Mouse (Mus musculus): ENCODE measurements around the gene Mon2. TPM values are rescaled to one million over a fixed set of nuclear protein-coding genes. Genes with fewer than 3 reads are reported as not detected.

Gene Mon2
- total RNA-seq, 1 experiment, result 38.4 TPM

- no peak for DNase-seq (ENCODE audit: low read depth, low spot score)
- no peak overlapping the region for H3K4me3 ChIP-seq (ENCODE audit: insufficient read depth in 1 of 2, low read depth in 1 of 2, low read length in 2 of 2, poor library complexity in 1 of 2, severe bottlenecking in 1 of 2)
- no peak overlapping the region for H3K27ac ChIP-seq (ENCODE audit: insufficient read depth, low read depth, low read length, poor library complexity, severe bottlenecking)
- no peak for TF ChIP-seq ZNF384 (IDR thresholded peaks at IDR 0.05; ENCODE audit: low read depth, low read length)
- no peaks in the 10 kb centered on the region for H3K9me3 ChIP-seq (ENCODE audit: control insufficient read depth, insufficient read depth, low read depth, low read length)
- no peaks in the 10 kb centered on the region for H3K4me1 ChIP-seq (ENCODE audit: control insufficient read depth in 2 of 2, insufficient read depth in 2 of 2, low read length in 2 of 2, poor library complexity in 1 of 2)
- no peak overlapping the region for H3K9ac ChIP-seq (ENCODE audit: insufficient read depth, low read depth, low read length, poor library complexity, severe bottlenecking)
- in situ Hi-C loops (cut with MboI; ENCODE audit: low sequenced_read_pairs in 2 of 2, unreplicated experiment in 2 of 2), result loop anchor here in 1 of 2 experiments (25.0 kb wide), 1 partner anchor 523 kb away; no protein-coding TSS in a partner anchor
- no peaks in the 10 kb centered on the region for H3K36me3 ChIP-seq (ENCODE audit: control insufficient read depth, insufficient read depth, low read length, poor library complexity, severe bottlenecking)
Measured at GRCm38 (mm10) chr10:123084900-123085641, 8.8 kb upstream of the Mon2 start.

- H3K4me3 ChIP-seq (ENCODE audit: insufficient read depth in 1 of 2, low read depth in 1 of 2, low read length in 2 of 2, poor library complexity in 1 of 2, severe bottlenecking in 1 of 2), result no peak overlapping the region; a peak in 1 of 4 replicates
- H3K36me3 ChIP-seq (ENCODE audit: control insufficient read depth, insufficient read depth, low read length, poor library complexity, severe bottlenecking), result no peaks in the 10 kb centered on the region
- in situ Hi-C loops (cut with MboI; ENCODE audit: low sequenced_read_pairs in 2 of 2, unreplicated experiment in 2 of 2), result loop anchor here in 1 of 2 experiments (25.0 kb wide), 1 partner anchor 522 kb away; no protein-coding TSS in a partner anchor
- H3K4me1 ChIP-seq (ENCODE audit: control insufficient read depth in 2 of 2, insufficient read depth in 2 of 2, low read length in 2 of 2, poor library complexity in 1 of 2), result no peaks in the 10 kb centered on the region
- H3K9ac ChIP-seq (ENCODE audit: insufficient read depth, low read depth, low read length, poor library complexity, severe bottlenecking), result no peak overlapping the region
- H3K9me3 ChIP-seq (ENCODE audit: control insufficient read depth, insufficient read depth, low read depth, low read length), result no peaks in the 10 kb centered on the region
- TF ChIP-seq ZC3H11A (IDR thresholded peaks at IDR 0.05; ENCODE audit: borderline replicate concordance, low read depth, low read length), result no peak
- no peak for TF ChIP-seq CHD2 (IDR thresholded peaks at IDR 0.05; ENCODE audit: low read depth, low read length)
- TF ChIP-seq MAFK (IDR thresholded peaks at IDR 0.05; ENCODE audit: insufficient read depth, low read depth, low read length), result no peak
- TF ChIP-seq HCFC1 (IDR thresholded peaks at IDR 0.05; ENCODE audit: borderline replicate concordance, insufficient read depth, low read length), result no peak
- no peak for TF ChIP-seq ZNF384 (IDR thresholded peaks at IDR 0.05; ENCODE audit: low read depth, low read length)
- DNase-seq (ENCODE audit: low read depth, low spot score), result no peak
- H3K27ac ChIP-seq (ENCODE audit: insufficient read depth, low read depth, low read length, poor library complexity, severe bottlenecking), result no peak overlapping the region
Measured at GRCm38 (mm10) chr10:123084307-123084706, 8.0 kb upstream of the Mon2 start.

GRCm38 (mm10) chr10:123075751-123076242 lies 508 bp downstream of the Mon2 start:
- no peak for DNase-seq (ENCODE audit: low read depth, low spot score)
- no peaks in the 10 kb centered on the region for H3K4me1 ChIP-seq (ENCODE audit: control insufficient read depth in 2 of 2, insufficient read depth in 2 of 2, low read length in 2 of 2, poor library complexity in 1 of 2)
- peak overlapping the region; percentile 97 to 98 for H3K4me3 ChIP-seq (ENCODE audit: insufficient read depth in 1 of 2, low read depth in 1 of 2, low read length in 2 of 2, poor library complexity in 1 of 2, severe bottlenecking in 1 of 2)
- H3K36me3 ChIP-seq (ENCODE audit: control insufficient read depth, insufficient read depth, low read length, poor library complexity, severe bottlenecking), result no peaks in the 10 kb centered on the region
- peak overlapping the region; percentile 87 for H3K9ac ChIP-seq (ENCODE audit: insufficient read depth, low read depth, low read length, poor library complexity, severe bottlenecking)
- in situ Hi-C loops (cut with MboI; ENCODE audit: low sequenced_read_pairs in 2 of 2, unreplicated experiment in 2 of 2), result loop anchor here in 1 of 2 experiments (25.0 kb wide), 1 partner anchor 513 kb away; no protein-coding TSS in a partner anchor
- H3K9me3 ChIP-seq (ENCODE audit: control insufficient read depth, insufficient read depth, low read depth, low read length), result no peaks in the 10 kb centered on the region
- TF ChIP-seq CHD2 (IDR thresholded peaks at IDR 0.05; ENCODE audit: low read depth, low read length), result no peak
- TF ChIP-seq HCFC1 (IDR thresholded peaks at IDR 0.05; ENCODE audit: borderline replicate concordance, insufficient read depth, low read length), result no peak
- no peak for TF ChIP-seq ZNF384 (IDR thresholded peaks at IDR 0.05; ENCODE audit: low read depth, low read length)
- TF ChIP-seq MAFK (IDR thresholded peaks at IDR 0.05; ENCODE audit: insufficient read depth, low read depth, low read length), result no peak
- TF ChIP-seq ZC3H11A (IDR thresholded peaks at IDR 0.05; ENCODE audit: borderline replicate concordance, low read depth, low read length), result no peak
- H3K27ac ChIP-seq (ENCODE audit: insufficient read depth, low read depth, low read length, poor library complexity, severe bottlenecking), result no peak overlapping the region

GRCm38 (mm10) chr10:123071997-123072396 lies 4.3 kb downstream of the Mon2 start:
- Histone ChIP-seq H3K4me3 (ENCODE audit: insufficient read depth in 1 of 2, low read depth in 1 of 2, low read length in 2 of 2, poor library complexity in 1 of 2, severe bottlenecking in 1 of 2) (no peak overlapping the region), H3K4me1 (ENCODE audit: control insufficient read depth in 2 of 2, insufficient read depth in 2 of 2, low read length in 2 of 2, poor library complexity in 1 of 2) (no peaks in the 10 kb centered on the region), H3K9ac (ENCODE audit: insufficient read depth, low read depth, low read length, poor library complexity, severe bottlenecking) (no peak overlapping the region), H3K9me3 (ENCODE audit: control insufficient read depth, insufficient read depth, low read depth, low read length) (0 out of 2 replicates have a peak, but pooled peaks cover 3% of the 10 kb centered on the region), H3K27ac (ENCODE audit: insufficient read depth, low read depth, low read length, poor library complexity, severe bottlenecking) (no peak overlapping the region), H3K36me3 (ENCODE audit: control insufficient read depth, insufficient read depth, low read length, poor library complexity, severe bottlenecking) (no peaks in the 10 kb centered on the region)
- TF ChIP-seq ZC3H11A (IDR thresholded peaks at IDR 0.05; ENCODE audit: borderline replicate concordance, low read depth, low read length) (no peak), ZNF384 (IDR thresholded peaks at IDR 0.05; ENCODE audit: low read depth, low read length) (no peak), MAFK (IDR thresholded peaks at IDR 0.05; ENCODE audit: insufficient read depth, low read depth, low read length) (no peak), CHD2 (IDR thresholded peaks at IDR 0.05; ENCODE audit: low read depth, low read length) (no peak), HCFC1 (IDR thresholded peaks at IDR 0.05; ENCODE audit: borderline replicate concordance, insufficient read depth, low read length) (no peak)
- DNase-seq (ENCODE audit: low read depth, low spot score), result no peak
- in situ Hi-C loops (cut with MboI; ENCODE audit: low sequenced_read_pairs in 2 of 2, unreplicated experiment in 2 of 2), result no loop called here

All from ES-E14 (cell line).